ENCODE assay signal across 9 mouse cellular contexts in the genomic region with DNA sequence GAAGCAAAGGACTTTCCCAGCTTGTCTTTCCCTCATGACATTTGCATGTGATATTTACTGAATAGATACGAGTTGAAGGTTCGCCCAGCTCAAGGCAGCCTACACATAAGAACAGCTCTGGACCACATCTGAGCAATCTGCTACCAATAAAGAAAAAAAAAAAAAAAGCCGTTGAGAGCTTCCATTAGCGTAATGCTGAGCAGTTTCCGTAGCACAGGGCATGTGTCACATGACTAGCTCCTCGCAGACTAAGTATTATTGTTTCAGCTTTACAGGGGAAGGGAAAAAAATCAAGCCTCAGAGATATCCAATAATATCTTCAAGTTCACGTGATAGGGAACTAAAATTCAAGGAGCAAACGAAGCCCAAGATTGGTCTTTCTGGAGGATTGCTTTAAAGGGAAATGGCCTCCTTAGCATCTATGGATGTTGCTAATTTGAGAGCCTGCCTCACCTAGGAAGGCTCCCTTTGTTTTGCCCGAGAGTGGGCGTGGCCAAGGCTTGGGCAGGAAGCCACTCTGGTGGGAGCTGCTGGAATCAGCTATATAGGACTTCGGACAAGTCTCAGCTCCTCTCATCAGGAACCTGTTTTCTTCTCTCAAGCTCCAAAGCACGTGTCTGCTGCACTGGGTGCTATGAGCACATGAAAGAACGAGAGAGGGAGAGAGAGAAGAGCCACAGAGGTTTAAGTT.
DNase-seq lines count a peak whose midpoint lies in the region; ATAC-seq and TF ChIP-seq lines count a peak whose summit lies in the region.
"Had no signal": no experiment of that assay in that cellular context is flagged by ENCODE, and none has a peak within 500 bp of the region (broad histone marks: within the 10 kb centered on the region; RNA-seq: fewer than 3 reads in every experiment).

No protein-coding gene starts in this region.

- H3K9ac ChIP-seq in heart, postnatal 0 days (replicated peaks; ENCODE audit: low read depth, low read length): no peak overlapping the region

- TF ChIP-seq EP300 in heart, postnatal 0 days (IDR thresholded peaks at IDR 0.05; ENCODE audit: low read depth): no peak

- H3K4me1 ChIP-seq in heart, postnatal 0 days (ENCODE audit: control insufficient read depth, insufficient read depth): no peaks in the 10 kb centered on the region

- peak overlapping the region; percentile 14; the same call in 1 of the 2 replicates for H3K4me2 ChIP-seq in heart, postnatal 0 days (ENCODE audit: low read depth, low read length)

- DNase-seq in kidney, postnatal 10 days: peak; percentile 26
- DNase-seq in kidney, adult 18-20 months: no peak
- no peak for DNase-seq in heart, postnatal 0 days (ENCODE audit: low spot score)
- DNase-seq in naive thymus-derived CD4-positive, alpha-beta T cell, adult 2 months (ENCODE audit: low read depth): peak; percentile 63
- DNase-seq in left cerebral cortex, adult 9 months (ENCODE audit: low spot score in 2 of 2): no peak
- no peak for DNase-seq in spleen, adult 18-20 months
- DNase-seq in layer of hippocampus, postnatal 25 days (ENCODE audit: extremely low spot score in 1 of 2, low spot score in 1 of 2): no peak
- DNase-seq: adrenal gland, postnatal 36 days had no signal

- H3K27me3 ChIP-seq in heart, postnatal 0 days (ENCODE audit: control insufficient read depth, insufficient read depth, low read length): no peaks in the 10 kb centered on the region

- TF ChIP-seq CTCF in heart, postnatal 0 days (IDR thresholded peaks at IDR 0.05; ENCODE audit: low read depth): no peak

- no peak overlapping the region for H3K4me3 ChIP-seq in heart, postnatal 0 days (ENCODE audit: low read depth, low read length)

- peak; percentile 22 for ATAC-seq in common myeloid progenitor, adult 5-6 weeks (replicated peaks; ENCODE audit: low read depth, poor library complexity, severe bottlenecking)
- peak; percentile 50; the same call in 1 of the 2 replicates for ATAC-seq in heart, postnatal 0 days (ENCODE audit: insufficient read depth, low read depth)

- H3K9me3 ChIP-seq in heart, postnatal 0 days (replicated peaks; ENCODE audit: control insufficient read depth, low read length): no peaks in the 10 kb centered on the region

- H3K36me3 ChIP-seq in heart, postnatal 0 days (replicated peaks; ENCODE audit: control insufficient read depth, insufficient read depth, low read length): no peaks in the 10 kb centered on the region

- no peak overlapping the region for H3K27ac ChIP-seq in heart, postnatal 0 days (ENCODE audit: low read depth)

- WGBS in heart, postnatal 0 days: 43% methylated on average over 13 of the region's 13 CpGs

Comparison
In these comparisons a context has a peak if more than half of its experiments do, and no peak if none do; other contexts are left out.
1. DNase-seq: peak in kidney, postnatal 10 days (single experiment) and naive thymus-derived CD4-positive, alpha-beta T cell, adult 2 months (single experiment); none in kidney, adult 18-20 months (single experiment), heart, postnatal 0 days (single experiment), left cerebral cortex, adult 9 months (0 of 2), spleen, adult 18-20 months (0 of 2) and layer of hippocampus, postnatal 25 days (0 of 2).